Mouse (Mus musculus): ENCODE measurements around the gene Cish.

Cish gene

DNA sequence AAGGTAGTCTGAATTCAATTTTAAA lies at the start of gene Cish:
Gene Cish (plus strand): TSS at position 11 of the 25 bp plus-strand sequence.
- no peak for DNase-seq (ENCODE audit: low spot score)

DNA sequence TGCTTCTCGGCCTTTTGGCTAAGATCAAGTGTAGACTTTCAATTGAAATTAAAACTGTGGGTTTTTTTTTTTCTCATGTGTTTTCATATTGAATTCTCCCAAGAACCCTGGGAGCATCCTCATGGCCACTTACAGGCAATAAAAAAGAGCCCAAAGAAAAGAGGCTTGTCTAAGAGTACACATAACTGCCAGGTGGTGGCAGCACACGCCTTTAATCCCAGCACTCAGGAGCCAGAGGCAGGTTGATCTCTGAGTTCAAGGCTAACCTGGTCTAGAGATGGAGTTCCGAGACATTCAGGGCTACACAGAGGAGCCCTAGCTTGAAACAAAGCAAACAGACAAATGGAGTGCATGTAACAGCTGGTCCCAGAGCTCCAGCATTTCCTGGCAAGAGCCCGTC lies 49.7 kb upstream of the Cish start:
- DNase-seq (ENCODE audit: low spot score), result no peak

DNA sequence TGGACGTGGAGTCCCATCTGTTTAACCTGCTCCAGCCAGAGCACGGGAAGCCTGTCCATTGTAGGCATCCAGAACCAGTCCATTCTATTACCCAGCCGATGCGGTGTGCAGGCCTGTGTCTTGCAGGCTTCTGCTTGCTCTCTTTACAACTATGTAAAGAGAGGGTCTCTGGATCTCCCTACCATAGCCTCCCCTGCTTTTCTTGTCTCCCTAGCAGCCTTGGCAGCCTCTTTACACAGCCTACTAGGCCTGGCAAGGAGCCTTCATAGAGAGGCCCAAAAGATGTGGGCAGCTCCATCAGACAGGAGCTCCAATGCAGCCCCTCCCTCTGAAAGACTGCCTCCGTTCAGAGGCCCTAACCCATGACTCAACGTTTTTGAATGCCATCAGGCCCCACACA lies 46.7 kb upstream of the Cish start:
- DNase-seq (ENCODE audit: low spot score), result no peak

DNA sequence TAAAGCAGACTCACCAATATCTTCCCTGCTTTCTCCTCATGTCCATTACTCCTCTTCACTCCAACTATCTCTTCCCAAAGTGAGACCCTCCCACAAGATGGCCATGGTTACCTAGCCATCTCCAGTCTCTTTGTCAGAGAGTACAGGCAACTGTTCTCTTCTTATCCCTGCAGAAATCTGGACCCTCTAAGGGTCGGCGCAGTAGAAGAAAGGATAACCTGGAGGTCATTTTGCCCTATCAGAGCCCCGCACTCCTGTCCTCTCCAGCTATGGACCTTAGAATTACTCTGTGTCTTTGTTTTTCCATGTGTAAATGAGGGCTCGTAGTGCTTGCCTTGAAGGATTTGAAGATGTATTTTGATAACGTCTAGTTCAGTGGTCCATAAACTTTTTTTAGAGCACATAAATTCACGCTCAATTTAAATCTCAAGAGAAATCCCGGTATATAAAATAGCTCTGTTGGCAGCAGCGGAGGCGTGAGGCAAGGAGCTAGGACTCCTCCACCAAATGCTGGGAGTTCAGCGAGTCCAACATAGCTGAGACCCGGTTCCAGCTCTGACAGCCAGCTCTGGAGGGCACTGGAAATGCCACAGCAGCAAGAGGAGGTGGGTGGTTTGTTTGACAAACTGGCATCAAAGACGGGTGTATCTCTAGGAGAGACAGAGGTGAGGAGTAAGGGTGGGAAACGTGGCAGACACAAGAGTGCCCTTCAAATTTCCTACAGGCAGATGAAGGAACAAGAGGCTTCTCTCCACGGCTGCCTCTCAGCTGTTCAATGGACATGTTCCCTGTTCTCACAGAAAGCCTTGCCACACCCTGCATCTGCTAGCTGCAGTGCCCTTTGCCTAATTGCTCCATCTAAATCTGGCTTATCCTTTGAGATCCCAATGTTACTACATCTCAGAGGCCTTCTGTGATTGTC lies 45.1 kb upstream of the Cish start:
- no peak for DNase-seq (ENCODE audit: low spot score)

DNA sequence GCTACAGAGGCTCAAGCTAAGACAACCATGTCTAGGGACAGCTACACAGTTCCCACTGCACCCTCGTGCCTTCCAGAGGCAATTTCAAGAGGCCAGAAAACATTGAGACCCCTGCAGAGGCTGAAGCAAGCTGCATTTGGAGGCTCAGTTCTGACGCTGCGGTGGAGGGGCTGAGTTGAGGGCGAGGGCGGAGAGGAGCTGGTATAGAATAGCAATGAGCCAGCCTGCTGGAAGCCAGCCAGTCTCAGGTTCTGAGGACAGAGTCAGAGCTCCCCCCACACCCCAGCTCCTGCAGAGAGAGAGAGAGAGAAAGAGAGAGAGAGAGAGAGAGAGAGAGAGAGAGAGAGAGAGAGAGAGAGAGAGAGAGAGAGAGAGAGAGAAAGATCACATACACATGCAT lies 43.7 kb upstream of the Cish start:
- DNase-seq (ENCODE audit: low spot score), result no peak

DNA sequence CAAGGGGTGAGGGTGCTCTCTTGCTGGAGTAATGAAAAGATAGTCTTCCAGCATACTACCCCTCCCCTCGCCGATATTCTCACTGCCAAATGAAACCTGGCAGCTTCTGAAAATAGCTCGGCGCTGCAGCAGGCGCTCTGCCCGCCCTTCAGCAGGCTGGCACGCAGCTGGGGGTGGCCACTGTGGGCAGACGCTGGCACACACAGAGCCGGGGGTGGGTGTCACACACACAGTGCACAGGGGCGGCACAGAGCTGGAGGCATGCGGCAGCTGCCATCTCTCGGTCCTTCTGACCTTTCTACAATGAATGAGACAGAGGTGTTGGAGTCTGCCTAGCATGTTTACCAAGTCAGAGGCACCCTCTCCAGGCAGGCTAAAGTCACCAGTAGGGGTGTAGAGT lies 41.4 kb upstream of the Cish start:
- DNase-seq (ENCODE audit: low spot score), result no peak

DNA sequence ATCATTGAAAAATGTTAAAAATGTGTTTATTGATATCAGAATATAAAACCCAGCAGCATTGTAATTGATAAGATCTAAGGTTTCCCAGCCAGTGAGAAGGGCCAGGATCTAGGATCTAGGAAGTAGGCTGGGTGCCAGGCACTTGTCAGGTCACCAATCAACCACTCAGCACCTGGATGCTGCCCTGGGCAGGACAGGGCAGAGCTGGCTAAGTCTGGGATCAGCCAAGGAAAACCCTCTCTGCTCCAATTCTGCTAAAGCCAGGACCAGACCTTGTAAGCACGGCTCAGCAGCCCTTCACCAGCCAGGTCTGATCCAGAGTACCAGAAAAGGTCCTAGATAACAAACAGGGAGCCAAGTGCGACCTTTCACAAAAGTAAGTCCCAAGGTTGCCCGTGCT lies 40.9 kb upstream of the Cish start:
- no peak for DNase-seq (ENCODE audit: low spot score)

DNA sequence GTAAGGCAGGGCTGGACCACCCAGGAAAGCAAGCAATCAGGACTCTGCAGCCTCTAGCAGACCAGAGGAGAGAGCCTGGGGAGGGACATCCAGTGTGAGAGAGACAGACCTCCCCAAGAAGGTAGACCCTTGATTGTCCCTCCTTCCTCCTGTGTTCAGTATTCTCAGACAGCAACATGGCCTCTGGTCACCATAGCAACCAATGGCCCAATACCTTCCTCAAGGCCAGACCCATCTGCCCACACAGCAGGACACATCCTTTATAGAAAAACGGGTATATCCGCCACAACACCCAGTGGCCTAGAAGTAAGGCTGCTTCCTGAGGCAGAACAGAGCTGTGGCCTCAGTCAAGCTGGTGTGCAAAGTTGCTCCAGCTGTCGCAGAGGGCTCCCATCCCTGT lies 40.2 kb upstream of the Cish start:
- no peak for DNase-seq (ENCODE audit: low spot score)

DNA sequence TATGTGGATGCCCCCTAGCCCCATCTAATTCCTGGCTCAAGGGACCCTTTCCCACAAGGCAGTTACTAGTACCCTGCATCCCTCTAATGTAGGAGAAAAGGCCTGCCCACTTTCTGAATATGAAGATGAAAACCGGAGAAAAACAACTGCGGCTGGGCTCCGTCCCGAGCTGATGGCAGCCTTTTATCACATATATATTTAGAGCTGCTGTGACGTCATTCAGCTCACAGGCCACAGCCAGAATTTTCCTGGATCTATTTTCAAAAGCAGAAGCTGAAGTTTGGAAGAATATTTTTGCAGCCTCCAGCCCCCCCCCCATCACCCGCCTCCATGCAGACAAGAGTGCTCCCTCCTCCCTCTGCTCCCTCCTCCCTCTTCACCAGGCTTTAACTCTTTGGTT lies 36.3 kb upstream of the Cish start:
- DNase-seq (ENCODE audit: low spot score), result no peak

DNA sequence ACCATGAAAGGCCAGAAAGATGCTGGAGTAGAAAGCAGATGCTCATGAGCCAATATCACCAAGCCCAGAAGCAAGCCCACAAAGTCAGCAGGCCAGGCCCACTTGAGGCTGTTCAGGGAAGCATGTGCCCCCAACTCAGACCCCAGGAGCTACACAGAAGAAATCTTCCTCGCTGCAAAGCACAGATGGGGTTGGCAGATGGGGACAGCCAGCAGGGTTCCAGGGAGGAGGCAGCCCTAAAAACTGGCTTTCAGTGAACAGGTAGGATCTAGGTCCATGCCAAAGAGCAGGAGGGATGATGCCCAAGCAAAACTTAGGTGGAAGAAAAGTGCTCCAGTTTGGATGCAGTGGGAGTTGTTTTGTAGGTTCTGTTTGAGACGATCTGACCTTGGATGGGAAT lies 35.4 kb upstream of the Cish start:
- DNase-seq (ENCODE audit: low spot score), result no peak

DNA sequence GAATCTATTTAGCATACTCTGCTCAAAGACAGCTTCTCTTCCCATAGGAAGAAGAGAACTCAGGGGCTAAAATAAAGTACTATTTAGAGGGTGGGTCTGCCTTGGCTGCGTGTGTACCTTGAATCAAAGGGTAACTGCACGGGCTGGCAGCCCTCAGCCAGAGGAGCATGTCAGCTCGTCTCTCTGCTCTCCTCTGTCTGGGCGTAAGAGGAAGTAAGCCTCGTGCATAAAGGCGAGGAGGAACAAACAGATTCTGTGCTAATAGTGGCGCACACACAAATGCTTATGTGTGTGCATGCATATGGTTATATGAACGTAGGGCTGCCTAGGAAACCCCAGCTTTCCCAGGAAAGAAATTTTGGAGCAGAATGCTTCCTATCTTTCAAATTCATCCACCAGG lies 35.0 kb upstream of the Cish start:
- no peak for DNase-seq (ENCODE audit: low spot score)

DNA sequence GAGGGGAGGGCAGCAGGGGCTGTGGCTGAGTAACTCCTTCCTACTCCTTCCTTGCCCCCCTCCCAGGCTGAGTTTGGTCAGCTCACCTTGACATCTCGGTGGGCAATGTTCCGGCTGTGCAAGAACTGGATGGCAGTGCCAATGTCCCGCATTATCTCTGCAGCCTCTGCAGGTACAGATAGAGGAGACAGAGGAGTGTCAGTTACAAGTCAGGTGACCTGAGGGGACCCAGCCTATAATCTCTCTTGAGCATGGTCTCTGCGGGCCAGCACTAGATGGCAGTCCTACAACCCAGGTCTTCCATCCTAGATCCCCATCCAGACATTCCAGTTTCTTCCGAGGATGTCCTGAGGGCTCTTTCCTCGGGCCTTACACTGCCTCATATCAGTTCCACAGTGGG lies 34.0 kb upstream of the Cish start:
- DNase-seq (ENCODE audit: low spot score), result no peak

DNA sequence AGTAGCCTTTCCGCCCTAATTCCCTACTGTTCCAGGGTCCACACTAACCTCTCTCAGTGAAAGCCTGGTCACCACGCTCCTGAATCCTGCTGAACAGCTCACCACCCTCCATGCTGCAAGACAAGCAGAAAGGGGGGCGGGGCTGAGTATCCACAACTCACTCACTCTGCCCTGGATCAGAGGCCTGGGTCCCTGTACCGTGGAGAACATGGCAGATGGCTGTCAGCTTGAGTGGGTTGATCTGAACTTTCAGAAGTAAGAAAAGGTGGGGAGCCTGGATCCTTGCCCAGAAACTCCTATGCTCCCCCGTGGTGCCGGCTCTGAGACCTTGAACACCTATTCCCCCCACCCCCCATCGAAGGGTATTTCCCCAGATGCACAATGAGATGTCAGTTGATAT lies 33.5 kb upstream of the Cish start:
- no peak for DNase-seq (ENCODE audit: low spot score)

DNA sequence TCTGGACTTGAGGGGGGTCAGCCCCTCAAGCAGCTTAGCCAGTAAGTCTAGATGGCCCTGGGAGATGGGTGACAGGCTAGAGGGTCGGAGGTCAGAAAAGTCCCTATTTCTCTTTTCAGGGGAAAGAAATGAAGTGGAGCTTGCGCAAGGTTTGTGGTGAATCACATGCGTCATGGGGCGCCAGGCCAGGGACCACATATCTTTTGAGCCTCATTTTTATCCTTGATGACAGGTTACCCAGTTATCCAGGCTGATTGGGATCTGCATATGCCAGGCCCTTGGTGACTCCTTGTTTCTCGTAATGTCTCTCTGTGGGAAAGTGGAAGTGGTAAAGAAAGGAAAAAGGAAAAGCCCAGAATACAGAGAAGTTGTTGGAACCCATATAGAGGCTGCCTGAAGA lies 31.9 kb upstream of the Cish start:
- no peak for DNase-seq (ENCODE audit: low spot score)

DNA sequence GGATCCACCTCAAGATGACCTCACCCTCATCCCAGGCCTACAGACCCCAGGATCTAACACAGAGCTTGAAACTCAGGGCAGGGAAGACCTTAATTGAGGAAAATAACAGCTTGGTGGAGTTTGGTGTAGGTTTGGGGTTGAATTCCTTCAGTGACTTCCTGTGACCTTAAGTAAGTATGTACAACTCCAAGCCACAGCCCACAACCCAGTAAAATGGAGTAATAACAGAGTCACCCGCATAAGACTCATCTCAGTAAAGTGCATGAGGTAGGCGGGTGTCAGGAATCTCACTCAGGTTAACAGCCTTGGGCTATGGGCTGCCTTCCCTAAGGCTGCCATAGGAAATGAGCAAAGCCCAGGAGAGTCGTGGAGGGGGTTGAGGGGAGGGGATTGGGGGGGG lies 31.1 kb upstream of the Cish start:
- no peak for DNase-seq (ENCODE audit: low spot score)

DNA sequence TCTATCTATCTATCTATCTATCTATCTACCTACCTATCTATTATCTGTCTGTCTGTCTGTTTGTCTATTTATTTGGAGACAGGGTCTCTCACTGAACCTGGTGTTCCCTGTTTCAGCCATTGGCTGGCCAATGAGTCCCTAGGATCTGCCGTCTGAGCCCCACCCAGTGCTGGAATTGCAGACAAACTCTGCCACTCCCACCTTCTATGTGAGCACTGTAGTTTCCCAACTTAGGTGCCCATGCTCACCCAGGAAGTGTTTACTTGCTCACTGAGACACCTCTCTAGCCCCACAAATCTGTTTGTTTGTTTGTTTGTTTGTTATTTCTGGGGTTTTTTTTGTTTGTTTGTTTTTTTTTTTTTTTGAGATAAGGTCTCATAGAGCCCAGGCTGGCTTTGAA lies 28.8 kb upstream of the Cish start:
- no peak for DNase-seq (ENCODE audit: low spot score)

DNA sequence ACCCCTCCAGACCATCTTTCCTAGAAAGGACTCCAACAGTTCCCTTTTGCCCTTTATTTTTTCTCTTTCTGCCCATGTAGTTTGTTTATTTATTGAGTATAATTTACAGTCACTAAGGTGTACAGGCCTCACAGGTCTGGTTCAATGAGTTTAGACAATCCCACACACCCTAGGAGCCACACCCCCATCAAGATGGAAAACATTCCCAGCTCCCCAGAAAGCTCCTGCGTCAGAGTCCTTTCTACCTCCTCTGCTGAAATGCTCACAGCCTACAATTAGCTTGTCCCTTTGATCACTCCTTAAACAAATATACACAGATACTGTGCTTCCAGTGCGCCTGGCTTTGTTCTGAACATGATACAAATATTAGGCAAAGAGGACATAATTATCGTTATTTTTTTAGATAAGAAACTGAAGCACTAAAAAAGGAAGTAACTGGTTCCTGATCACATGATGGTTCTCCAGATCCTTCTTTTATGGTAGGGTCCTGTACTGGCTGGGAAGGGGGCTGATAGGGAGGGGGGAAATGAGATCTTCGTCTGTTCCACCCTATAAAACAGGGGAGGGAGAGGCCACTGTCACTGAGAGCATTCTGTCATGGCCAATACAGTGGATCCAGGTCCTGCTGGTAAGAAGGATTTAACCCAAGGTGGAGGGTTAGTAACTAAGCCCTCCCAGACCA lies 28.0 kb upstream of the Cish start:
- DNase-seq (ENCODE audit: low spot score), result no peak

DNA sequence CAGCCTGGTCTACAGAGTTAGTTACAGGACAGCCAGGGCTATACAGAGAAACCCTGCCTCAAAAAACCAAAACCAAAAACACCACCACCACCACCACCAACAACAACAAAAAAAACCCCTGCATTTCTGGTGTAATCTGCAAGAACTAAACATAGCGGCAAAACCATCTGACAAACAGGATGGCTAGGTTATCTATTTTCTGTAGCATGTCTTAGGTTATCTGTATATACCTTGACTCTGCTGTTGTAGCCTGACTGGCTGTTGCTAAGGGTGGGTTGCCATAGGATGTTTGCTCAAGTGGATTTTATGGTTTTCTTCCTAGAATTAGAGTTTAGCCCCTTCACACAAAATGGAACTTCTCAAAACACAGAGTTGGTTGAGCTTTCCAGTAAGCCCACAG lies 26.1 kb upstream of the Cish start:
- no peak for DNase-seq (ENCODE audit: low spot score)

DNA sequence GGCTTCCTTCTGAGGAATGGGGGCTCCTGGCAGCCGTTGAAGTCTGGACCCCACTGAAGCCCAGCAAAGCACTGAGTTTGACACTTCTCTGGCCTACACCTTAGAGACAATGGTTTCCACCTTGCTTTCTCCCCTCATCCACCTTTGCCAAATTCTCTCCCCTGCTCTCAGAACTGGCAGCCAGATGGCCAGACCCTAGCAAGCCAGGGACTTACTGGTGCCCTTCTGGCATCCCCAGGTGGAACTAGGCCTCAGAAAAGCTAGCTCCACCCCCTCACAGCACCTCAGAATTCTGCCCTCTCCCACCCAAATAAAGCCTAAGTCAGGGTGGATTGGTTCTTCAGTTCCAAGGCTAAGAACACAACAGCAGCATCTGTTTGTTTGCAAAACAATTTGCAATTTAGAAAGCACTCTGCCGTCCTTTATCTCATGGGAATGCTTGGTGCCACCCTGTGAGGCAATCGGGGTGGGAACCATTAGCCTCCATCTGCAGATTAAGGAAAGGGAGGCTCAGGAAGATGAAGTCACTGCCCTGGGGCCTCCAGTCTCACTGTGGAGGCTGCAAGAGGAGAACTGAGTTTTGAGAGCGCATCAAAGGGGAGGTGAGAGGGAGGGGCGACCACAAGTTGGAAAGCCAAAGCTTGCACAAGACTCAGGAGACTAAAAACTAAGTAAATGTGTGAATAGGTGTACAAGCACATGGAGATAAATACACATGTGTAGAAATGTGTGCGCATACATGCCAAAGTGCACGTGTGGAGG lies 24.5 kb upstream of the Cish start:
- no peak for DNase-seq (ENCODE audit: low spot score)

DNA sequence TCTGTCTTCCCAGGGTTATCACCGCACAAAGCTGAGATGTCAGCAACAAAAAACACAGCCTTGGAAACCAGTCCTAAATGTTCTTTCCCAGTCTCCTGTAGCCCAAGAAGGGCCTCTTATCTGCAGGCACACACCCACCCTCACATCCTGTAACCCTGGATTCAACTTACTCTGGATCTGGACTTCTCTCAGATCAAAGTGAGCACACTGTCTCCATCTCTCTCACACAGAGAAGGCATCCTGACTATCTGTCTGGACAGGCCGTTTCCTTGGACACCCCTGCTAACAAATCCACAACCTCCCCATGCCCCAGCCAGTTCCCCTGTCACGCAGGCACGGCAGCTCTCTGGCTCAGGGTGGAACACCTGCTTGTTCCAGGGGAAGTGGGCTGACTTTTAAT lies 23.5 kb upstream of the Cish start:
- no peak for DNase-seq (ENCODE audit: low spot score)

DNA sequence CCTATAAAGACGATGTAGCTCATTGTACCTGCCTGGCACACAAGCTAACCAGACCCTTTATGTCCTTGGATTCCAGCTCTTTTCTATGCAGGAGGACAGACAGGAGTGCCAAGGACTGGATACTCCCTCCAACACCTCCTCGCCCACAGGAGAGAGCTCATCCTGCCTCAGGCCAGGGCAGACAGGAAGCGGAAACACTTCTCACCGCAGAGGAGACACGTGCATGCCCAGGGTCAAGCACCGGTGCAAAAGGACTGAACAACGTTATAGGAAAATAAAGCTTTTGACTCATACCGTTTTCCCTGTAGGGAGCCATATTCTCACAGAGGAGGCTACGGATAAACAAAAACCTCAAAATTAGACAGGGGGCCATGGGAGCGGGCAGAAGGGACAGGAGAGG lies 22.6 kb upstream of the Cish start:
- DNase-seq (ENCODE audit: low spot score), result no peak

DNA sequence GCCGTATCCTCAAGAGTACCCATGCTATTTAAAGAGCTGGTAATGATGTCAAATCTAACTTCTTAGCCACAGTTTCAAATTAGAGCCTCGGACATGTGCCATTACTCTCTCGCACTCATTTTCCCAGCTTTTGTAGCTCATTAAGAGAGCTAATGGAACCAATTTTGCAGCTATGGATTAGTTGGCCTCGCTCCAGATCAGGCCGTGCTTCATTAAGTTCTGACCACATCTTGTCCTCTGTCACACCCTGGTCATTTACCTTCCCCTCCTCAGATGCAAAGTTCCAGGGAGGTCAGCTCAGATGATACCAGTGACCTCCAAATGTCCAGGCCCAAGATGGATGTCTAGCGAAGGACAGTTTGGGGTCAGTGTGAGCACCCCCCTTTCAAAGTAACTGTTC lies 21.1 kb upstream of the Cish start:
- no peak for DNase-seq (ENCODE audit: low spot score)

DNA sequence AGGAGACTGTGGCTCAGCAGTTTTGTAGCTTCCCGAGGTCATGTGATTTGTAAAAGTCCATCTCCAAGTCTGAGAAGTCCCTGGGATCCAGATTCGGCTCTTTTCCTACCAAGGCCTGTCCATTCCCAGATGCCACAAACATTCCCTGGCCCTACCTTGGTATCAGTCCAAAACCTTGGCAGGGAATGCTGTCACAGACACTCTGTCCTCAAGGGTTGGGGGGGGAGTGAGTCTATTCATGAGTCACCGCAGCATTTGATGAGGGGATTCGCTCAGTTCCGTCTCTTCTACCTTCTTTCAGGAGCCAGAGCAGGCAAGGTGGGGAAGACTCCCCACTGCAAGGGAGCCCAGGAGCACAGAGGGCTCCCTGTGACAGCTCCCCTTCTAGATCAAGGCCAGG lies 20.1 kb upstream of the Cish start:
- no peak for DNase-seq (ENCODE audit: low spot score)

DNA sequence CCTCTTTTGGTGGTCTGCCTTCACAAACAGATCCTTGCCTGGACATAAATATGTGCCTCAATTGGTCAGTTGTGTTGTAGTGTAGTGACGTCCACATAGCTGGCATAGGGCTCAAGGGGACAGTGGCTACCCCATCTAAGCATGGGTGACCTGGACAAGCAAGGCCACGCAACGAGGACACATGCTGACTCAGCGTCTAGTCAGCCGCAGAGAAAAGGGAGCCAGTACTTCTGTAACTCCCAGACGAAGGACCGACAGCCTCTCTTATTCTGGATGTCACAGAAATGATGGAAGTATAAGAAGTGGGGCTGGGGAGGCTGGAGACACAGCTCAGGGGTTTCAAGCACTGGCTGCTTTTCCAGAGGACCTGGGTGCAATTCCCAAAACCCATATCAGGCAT lies 18.2 kb upstream of the Cish start:
- no peak for DNase-seq (ENCODE audit: low spot score)

Data from urinary bladder, postnatal 10 days (tissue).